Mouse (Mus musculus) kidney, embryonic 15.5 days (tissue): ENCODE results near the gene Gsk3b. TPM values are rescaled to one million over a fixed set of nuclear protein-coding genes. Genes with fewer than 3 reads are reported as not detected.
"Not testable (repeated sequence)": the region's sequence is repeated elsewhere in the genome, so short reads cannot be mapped to it uniquely, and the experiment has no call there.

ENCODE experiments used
- ATAC-seq: fragments of 200-750 bp; cut with Nextera tagmentation; replicated peaks from 2 replicates; pipeline ENCODE4 v1.8.0; 2017; ENCODE audit warnings: moderate TSS enrichment; ENCODE audit not compliant: low FRiP score
- H3K27ac ChIP-seq: fragments of 300-500 bp; sonication (generic); 2 replicates; pipeline ENCODE4 v1.5.1; 2015; ENCODE audit warnings: mild to moderate bottlenecking, inconsistent platforms
- H3K27me3 ChIP-seq: fragments of 300-500 bp; sonication (generic); 2 replicates; pipeline ENCODE4 v1.6.1; 2015; ENCODE audit warnings: inconsistent platforms
- H3K36me3 ChIP-seq: fragments of 300-500 bp; sonication (generic); 2 replicates; pipeline ENCODE4 v1.6.1; 2015; ENCODE audit warnings: inconsistent platforms
- H3K4me1 ChIP-seq: fragments of 300-500 bp; sonication (generic); 2 replicates; pipeline ENCODE4 v1.6.1; 2015; ENCODE audit warnings: inconsistent platforms
- H3K4me2 ChIP-seq: fragments of 300-500 bp; sonication (generic); 2 replicates; pipeline ENCODE4 v1.6.1; 2015; ENCODE audit warnings: moderate library complexity, mild to moderate bottlenecking, inconsistent platforms
- H3K4me3 ChIP-seq: fragments of 300-500 bp; sonication (generic); replicated peaks from 2 replicates; pipeline ENCODE4 v1.5.1; 2015; ENCODE audit warnings: mild to moderate bottlenecking, inconsistent platforms
- H3K9ac ChIP-seq: fragments of 300-500 bp; sonication (generic); 2 replicates; pipeline ENCODE4 v1.6.1; 2015; ENCODE audit warnings: mild to moderate bottlenecking, inconsistent platforms
- H3K9me3 ChIP-seq: fragments of 300-500 bp; sonication (generic); replicated peaks from 2 replicates; pipeline ENCODE4 v1.6.1; 2016; ENCODE audit warnings: inconsistent platforms
- WGBS: fragments of 180-500 bp; shearing (Covaris S2); methylation state at CpG from one replicate; pipeline ENCODE4 v1.1.7; 2015; ENCODE audit warnings: mixed read lengths; 5-methylcytosine and 5-hydroxymethylcytosine counted together
- polyA plus RNA-seq: library from polyadenylated mRNA; unstranded; fragments of >200 nt; fragmentation: Nextera tagmentation; extraction: Ambion mirVana; gene quantifications from 2 replicates; pipeline ENCODE4 v1.2.1, GENCODE M21; 2015

Gene Gsk3b
- polyA plus RNA-seq, 1 experiment from 2014 or later: 58.4 TPM

DNA sequence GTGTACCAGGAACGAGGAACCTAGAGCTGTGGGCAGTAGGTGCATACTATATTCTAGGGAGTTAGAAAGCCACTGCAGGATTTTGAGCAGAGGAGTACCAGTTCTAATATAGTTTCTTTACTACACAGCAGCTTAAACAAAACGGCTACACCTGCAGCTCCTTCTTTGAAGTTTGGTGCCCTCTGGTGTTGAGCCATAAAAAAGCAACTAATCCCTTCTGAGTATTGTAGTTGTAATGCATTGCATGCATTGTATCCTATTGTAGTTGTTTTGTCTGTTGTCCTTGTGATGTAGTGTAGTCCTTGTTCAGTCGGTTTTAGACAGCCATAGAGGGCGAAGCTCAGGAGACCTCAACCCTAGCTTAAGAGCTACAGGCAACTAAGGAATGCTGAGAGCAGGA, 108.5 kb downstream of the Gsk3b start:
- Histone ChIP-seq H3K9me3 (no peaks in the 10 kb centered on the region), H3K27ac (no peak overlapping the region), H3K4me2 (no peak overlapping the region), H3K27me3 (no peaks in the 10 kb centered on the region), H3K4me1 (no peaks in the 10 kb centered on the region), H3K9ac (no peak overlapping the region), H3K4me3 (no peak overlapping the region), H3K36me3 (peaks cover 70% of the 10 kb centered on the region)
- WGBS: 55% methylated on average over 4 of the region's 4 CpGs
- no peak; the same call in 1 of the 2 replicates for ATAC-seq

DNA sequence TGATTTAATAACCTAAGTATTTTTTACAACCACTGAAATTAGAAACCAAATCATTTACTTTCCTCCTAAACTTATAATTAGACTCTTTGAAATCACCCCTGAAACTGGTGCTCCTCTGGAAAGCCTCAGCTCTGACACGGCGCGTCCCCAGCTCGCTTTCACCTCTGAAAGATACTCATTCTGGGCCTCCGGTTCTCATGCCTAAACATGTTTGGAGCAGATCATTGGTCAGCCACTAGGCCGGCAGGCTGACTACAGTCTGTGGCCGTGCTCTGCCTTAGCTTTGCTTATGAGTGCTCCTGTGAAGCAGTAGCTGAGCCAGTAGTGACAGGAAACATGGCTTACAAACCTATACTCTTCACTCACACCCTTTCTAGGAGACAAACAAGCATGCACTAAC, 116.5 kb downstream of the Gsk3b start:
- ATAC-seq: no peak
- Histone ChIP-seq H3K4me1 (no peaks in the 10 kb centered on the region), H3K4me2 (no peak overlapping the region), H3K9ac (no peak overlapping the region), H3K27me3 (no peaks in the 10 kb centered on the region), H3K36me3 (peaks cover 57% of the 10 kb centered on the region), H3K9me3 (no peaks in the 10 kb centered on the region), H3K4me3 (no peak overlapping the region), H3K27ac (no peak overlapping the region)
- WGBS: 93% methylated on average over 7 of the region's 7 CpGs

DNA sequence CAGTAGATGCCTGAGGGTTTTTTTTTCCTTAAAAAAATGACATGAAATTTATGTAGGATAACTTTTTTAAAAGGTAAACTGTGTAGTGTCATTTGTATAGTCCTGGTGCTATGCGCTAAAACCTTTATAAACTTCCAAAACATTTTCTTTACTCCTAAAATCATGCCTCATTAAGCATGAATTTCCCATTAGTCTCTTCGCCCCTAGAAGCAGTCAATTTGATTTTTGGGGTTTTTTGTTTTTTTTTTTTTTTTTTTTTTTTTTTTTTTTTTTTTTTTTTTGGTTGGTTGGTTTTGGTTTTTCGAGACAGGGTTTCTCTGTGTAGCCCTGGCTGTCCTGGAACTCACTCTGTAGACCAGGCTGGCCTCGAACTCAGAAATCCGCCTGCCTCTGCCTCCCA, 133.7 kb downstream of the Gsk3b start:
- not testable (repeated sequence) for H3K4me3 ChIP-seq, H3K27ac ChIP-seq, H3K4me1 ChIP-seq, H3K27me3 ChIP-seq, ATAC-seq, H3K9me3 ChIP-seq, H3K9ac ChIP-seq, H3K4me2 ChIP-seq
- peaks cover 52% of the 10 kb centered on the region for H3K36me3 ChIP-seq
- WGBS: 90% methylated on average over 5 of the region's 5 CpGs

GRCm38 (mm10) chr16:38236936-38237585, 148.3 kb downstream of the Gsk3b start:
- no peak overlapping the region for H3K9ac ChIP-seq
- H3K36me3 ChIP-seq: peaks cover 41% of the 10 kb centered on the region
- WGBS: 65% methylated on average over 4 of the region's 4 CpGs
- ATAC-seq: no peak
- no peak overlapping the region for H3K27ac ChIP-seq
- H3K4me2 ChIP-seq: no peak overlapping the region
- no peaks in the 10 kb centered on the region for H3K4me1 ChIP-seq
- H3K4me3 ChIP-seq: no peak overlapping the region
- H3K9me3 ChIP-seq: no peaks in the 10 kb centered on the region
- no peaks in the 10 kb centered on the region for H3K27me3 ChIP-seq

GRCm38 (mm10) chr16:38239729-38240128, 150.9 kb downstream of the Gsk3b start:
- H3K27ac ChIP-seq: no peak overlapping the region
- ATAC-seq: no peak
- H3K4me2 ChIP-seq: no peak overlapping the region
- no peaks in the 10 kb centered on the region for H3K27me3 ChIP-seq
- H3K9me3 ChIP-seq: no peaks in the 10 kb centered on the region
- H3K36me3 ChIP-seq: peaks cover 49% of the 10 kb centered on the region
- H3K9ac ChIP-seq: no peak overlapping the region
- no peaks in the 10 kb centered on the region for H3K4me1 ChIP-seq
- H3K4me3 ChIP-seq: no peak overlapping the region
- WGBS: 85% methylated on average over 5 of the region's 5 CpGs

DNA sequence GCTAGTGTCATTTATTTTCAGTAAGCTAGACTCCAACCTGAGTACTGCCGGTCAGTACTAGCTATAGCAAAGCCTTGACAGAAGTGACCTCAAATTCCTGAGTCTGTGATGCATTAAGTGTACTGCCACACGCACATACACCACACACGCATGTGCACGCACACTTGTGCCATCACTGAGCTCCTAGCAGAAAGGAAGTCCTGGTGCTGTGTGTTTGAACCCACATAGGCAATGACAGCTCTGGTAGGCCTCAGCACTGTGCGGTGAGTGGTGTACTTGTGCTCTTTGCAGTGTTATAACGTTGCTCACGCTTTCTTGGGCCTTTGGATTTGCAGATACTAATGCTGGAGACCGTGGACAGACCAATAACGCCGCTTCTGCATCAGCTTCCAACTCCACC, 151.4 kb downstream of the Gsk3b start:
- H3K9me3 ChIP-seq: no peaks in the 10 kb centered on the region
- H3K27ac ChIP-seq: no peak overlapping the region
- WGBS: 96% methylated on average over 10 of the region's 10 CpGs
- H3K36me3 ChIP-seq: peaks cover 49% of the 10 kb centered on the region
- no peak overlapping the region for H3K4me3 ChIP-seq
- no peak overlapping the region for H3K9ac ChIP-seq
- H3K4me2 ChIP-seq: no peak overlapping the region
- ATAC-seq: no peak
- H3K27me3 ChIP-seq: no peaks in the 10 kb centered on the region
- H3K4me1 ChIP-seq: no peaks in the 10 kb centered on the region

GRCm38 (mm10) chr16:38244111-38244510, 155.3 kb downstream of the Gsk3b start:
- H3K4me3 ChIP-seq: no peak overlapping the region
- H3K9ac ChIP-seq: no peak overlapping the region
- peaks cover 30% of the 10 kb centered on the region for H3K36me3 ChIP-seq
- H3K27me3 ChIP-seq: no peaks in the 10 kb centered on the region
- H3K4me2 ChIP-seq: no peak overlapping the region
- H3K27ac ChIP-seq: no peak overlapping the region
- 91% methylated on average over 6 of the region's 6 CpGs for WGBS
- ATAC-seq: no peak
- peaks cover 10% of the 10 kb centered on the region for H3K4me1 ChIP-seq
- H3K9me3 ChIP-seq: no peaks in the 10 kb centered on the region

DNA sequence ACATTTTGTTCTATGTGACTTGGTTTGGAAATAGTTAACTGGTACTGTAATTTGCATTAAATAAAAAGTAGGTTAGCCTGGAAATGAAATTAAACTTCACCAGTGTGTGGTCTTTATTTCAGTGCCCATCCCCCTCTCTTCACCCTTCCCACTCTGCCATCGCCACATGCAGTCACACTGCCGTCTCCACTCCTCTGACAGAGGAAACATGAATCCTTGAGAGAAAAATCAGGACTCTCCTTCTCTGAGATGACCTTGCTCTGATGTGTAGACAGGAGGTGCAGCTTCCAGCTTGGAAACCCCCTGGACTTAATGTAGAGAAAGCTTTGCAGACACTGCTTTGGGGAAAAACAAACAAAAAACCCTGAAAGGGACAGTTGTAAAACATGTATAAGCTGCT, 156.6 kb downstream of the Gsk3b start:
- H3K9me3 ChIP-seq: no peaks in the 10 kb centered on the region
- H3K9ac ChIP-seq: no peak overlapping the region
- ATAC-seq: no peak
- H3K36me3 ChIP-seq: peaks cover 21% of the 10 kb centered on the region
- no peak overlapping the region for H3K27ac ChIP-seq
- H3K27me3 ChIP-seq: no peaks in the 10 kb centered on the region
- no peak overlapping the region for H3K4me2 ChIP-seq
- H3K4me1 ChIP-seq: peaks cover 11% of the 10 kb centered on the region
- WGBS: 41% methylated on average over 2 of the region's 2 CpGs
- no peak overlapping the region for H3K4me3 ChIP-seq

- H3K4me2 ChIP-seq: no peak overlapping the region
- H3K9ac ChIP-seq: no peak overlapping the region
- WGBS: 72% methylated on average over 5 of the region's 5 CpGs
These were observed 157.2 kb downstream of the Gsk3b start for GRCm38 (mm10) chr16:38245849-38246585.

GRCm38 (mm10) chr16:38248331-38248961, 159.6 kb downstream of the Gsk3b start:
- H3K4me2 ChIP-seq: peak overlapping the region; percentile 38
- no peaks in the 10 kb centered on the region for H3K9me3 ChIP-seq
- peaks cover 11% of the 10 kb centered on the region for H3K4me1 ChIP-seq
- H3K9ac ChIP-seq: no peak overlapping the region
- WGBS: 19% methylated on average over 13 of the region's 13 CpGs
- H3K27ac ChIP-seq: peak overlapping the region; percentile 43; the same call in 1 of the 2 replicates
- peak; percentile 82 for ATAC-seq
- H3K27me3 ChIP-seq: no peaks in the 10 kb centered on the region
- H3K4me3 ChIP-seq: no peak overlapping the region
- no peaks in the 10 kb centered on the region for H3K36me3 ChIP-seq

More at GRCm38 (mm10) chr16:38245849-38246585, 157.2 kb downstream of the Gsk3b start:
- peaks cover 15% of the 10 kb centered on the region for H3K36me3 ChIP-seq
- no peak for ATAC-seq
- no peak overlapping the region for H3K27ac ChIP-seq
- no peaks in the 10 kb centered on the region for H3K9me3 ChIP-seq
- H3K4me1 ChIP-seq: peaks cover 11% of the 10 kb centered on the region
- H3K4me3 ChIP-seq: no peak overlapping the region
- no peaks in the 10 kb centered on the region for H3K27me3 ChIP-seq

DNA sequence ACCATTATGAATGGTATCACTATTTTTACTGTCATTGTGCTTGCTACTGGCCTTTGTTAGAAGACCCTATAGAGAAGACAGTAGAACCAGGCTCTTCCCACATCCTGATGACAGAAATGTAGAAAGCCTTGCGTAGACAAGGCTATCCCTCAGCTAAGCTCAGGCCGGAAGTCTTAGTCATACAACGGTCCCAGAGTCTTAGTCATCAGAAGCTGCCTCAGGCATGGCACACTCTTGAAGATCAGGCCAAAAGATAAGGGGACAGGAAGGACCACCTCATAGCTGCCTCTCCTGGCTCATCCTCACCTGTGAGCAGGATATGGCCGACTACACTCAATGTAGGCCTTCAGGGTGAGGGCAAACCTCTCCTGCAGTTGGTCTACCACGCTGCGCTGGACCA, 161.7 kb downstream of the Gsk3b start:
- H3K4me2 ChIP-seq: no peak overlapping the region
- no peak for ATAC-seq
- 91% methylated on average over 6 of the region's 6 CpGs for WGBS
- peaks cover 11% of the 10 kb centered on the region for H3K4me1 ChIP-seq
- H3K4me3 ChIP-seq: no peak overlapping the region
- no peak overlapping the region for H3K9ac ChIP-seq
- H3K27me3 ChIP-seq: no peaks in the 10 kb centered on the region
- H3K9me3 ChIP-seq: no peaks in the 10 kb centered on the region
- no peaks in the 10 kb centered on the region for H3K36me3 ChIP-seq
- no peak overlapping the region for H3K27ac ChIP-seq

DNA sequence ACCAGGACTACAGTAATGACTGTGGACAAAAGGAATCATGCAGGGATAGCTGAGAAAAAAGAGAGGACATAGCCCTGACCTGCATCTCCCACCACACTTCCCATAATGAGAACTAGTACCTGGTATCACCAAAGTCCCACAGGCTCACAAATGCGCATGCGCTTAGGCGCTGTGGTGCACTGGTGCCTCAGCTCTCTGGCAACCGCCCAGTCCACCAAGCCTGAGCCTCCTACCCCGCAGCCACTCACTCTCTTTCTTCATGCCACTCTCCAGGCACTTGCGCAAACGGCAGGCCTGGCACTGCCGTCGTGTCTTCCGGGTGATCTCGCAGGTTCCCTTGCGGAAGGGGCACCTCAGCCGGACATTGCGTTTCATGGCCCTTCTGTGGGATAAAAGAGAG, 165.2 kb downstream of the Gsk3b start:
- WGBS: 86% methylated on average over 14 of the region's 14 CpGs
- Histone ChIP-seq H3K9me3 (no peaks in the 10 kb centered on the region), H3K36me3 (no peaks in the 10 kb centered on the region), H3K9ac (no peak overlapping the region), H3K27me3 (no peaks in the 10 kb centered on the region), H3K27ac (no peak overlapping the region), H3K4me3 (no peak overlapping the region), H3K4me1 (peaks cover 2% of the 10 kb centered on the region), H3K4me2 (no peak overlapping the region)
- ATAC-seq: no peak
